Mouse (Mus musculus): Measurements from ENCODE around the gene Jpt1. TPM values are rescaled to one million over a fixed set of nuclear protein-coding genes. Genes with fewer than 3 reads are reported as not detected.
A peak's percentile ranks its signal among the peaks of the same experiment; 100 is the strongest.

The Jpt1 gene
- polyA plus RNA-seq, 1 experiment: 163 TPM

- H3K4me3 ChIP-seq (ENCODE audit: low read depth, low read length): no peak overlapping the region
- no peaks in the 10 kb centered on the region for H3K36me3 ChIP-seq (ENCODE audit: control insufficient read depth, insufficient read depth, low read length, poor library complexity, severe bottlenecking)
- H3K27ac ChIP-seq (ENCODE audit: insufficient read depth, low read length): no peak overlapping the region
- no peaks in the 10 kb centered on the region for H3K4me1 ChIP-seq (ENCODE audit: control insufficient read depth, insufficient read depth, low read length)
- H3K9ac ChIP-seq (ENCODE audit: low read depth, poor library complexity, severe bottlenecking): peak overlapping the region; percentile 73
- no peaks in the 10 kb centered on the region for H3K27me3 ChIP-seq (ENCODE audit: control insufficient read depth, insufficient read depth, low read length, poor library complexity, severe bottlenecking)
- H3K9me3 ChIP-seq (replicated peaks; ENCODE audit: control insufficient read depth, insufficient read depth, low read length, poor library complexity, severe bottlenecking): no peaks in the 10 kb centered on the region
- TF ChIP-seq POLR2A (IDR thresholded peaks at IDR 0.05; ENCODE audit: insufficient read depth, low read length) (no peak), EP300 (IDR thresholded peaks at IDR 0.05; ENCODE audit: insufficient read depth, low read depth, low read length) (no peak), CTCF (IDR thresholded peaks at IDR 0.05; ENCODE audit: low read depth, low read length) (no peak)
These were observed 21.8 kb downstream of the Jpt1 start for GRCm38 (mm10) chr11:115492387-115492786.

GRCm38 (mm10) chr11:115491356-115492083 is 22.7 kb downstream of the Jpt1 start, which contains the start of gene Nt5c:
TSS of gene Nt5c (minus strand) at chr11:115491862.
- TF ChIP-seq POLR2A (IDR thresholded peaks at IDR 0.05; ENCODE audit: insufficient read depth, low read length) (no peak), CTCF (IDR thresholded peaks at IDR 0.05; ENCODE audit: low read depth, low read length) (peak; percentile 40), EP300 (IDR thresholded peaks at IDR 0.05; ENCODE audit: insufficient read depth, low read depth, low read length) (0 out of 2 replicates have a peak, but pooled peaks have one; percentile 25)

GRCm38 (mm10) chr11:115490441-115491355 is 23.5 kb downstream of the Jpt1 start:
- Histone ChIP-seq H3K9ac (ENCODE audit: low read depth, poor library complexity, severe bottlenecking) (peak overlapping the region; percentile 73), H3K9me3 (replicated peaks; ENCODE audit: control insufficient read depth, insufficient read depth, low read length, poor library complexity, severe bottlenecking) (no peaks in the 10 kb centered on the region), H3K4me1 (ENCODE audit: control insufficient read depth, insufficient read depth, low read length) (no peaks in the 10 kb centered on the region), H3K27me3 (ENCODE audit: control insufficient read depth, insufficient read depth, low read length, poor library complexity, severe bottlenecking) (no peaks in the 10 kb centered on the region), H3K27ac (ENCODE audit: insufficient read depth, low read length) (no peak overlapping the region), H3K4me3 (ENCODE audit: low read depth, low read length) (peak overlapping the region; percentile 76), H3K36me3 (ENCODE audit: control insufficient read depth, insufficient read depth, low read length, poor library complexity, severe bottlenecking) (no peaks in the 10 kb centered on the region)
- TF ChIP-seq CTCF (IDR thresholded peaks at IDR 0.05; ENCODE audit: low read depth, low read length) (no peak), EP300 (IDR thresholded peaks at IDR 0.05; ENCODE audit: insufficient read depth, low read depth, low read length) (no peak), POLR2A (IDR thresholded peaks at IDR 0.05; ENCODE audit: insufficient read depth, low read length) (no peak)

More at GRCm38 (mm10) chr11:115491356-115492083, 22.7 kb downstream of the Jpt1 start, which contains the start of gene Nt5c:
- Histone ChIP-seq H3K9ac (ENCODE audit: low read depth, poor library complexity, severe bottlenecking) (peak within 1 kb of the TSS; percentile 73), H3K4me1 (ENCODE audit: control insufficient read depth, insufficient read depth, low read length) (no peaks in the 10 kb centered on the region), H3K4me3 (ENCODE audit: low read depth, low read length) (peak within 1 kb of the TSS; percentile 76), H3K36me3 (ENCODE audit: control insufficient read depth, insufficient read depth, low read length, poor library complexity, severe bottlenecking) (no peaks in the 10 kb centered on the region), H3K9me3 (replicated peaks; ENCODE audit: control insufficient read depth, insufficient read depth, low read length, poor library complexity, severe bottlenecking) (no peaks in the 10 kb centered on the region), H3K27me3 (ENCODE audit: control insufficient read depth, insufficient read depth, low read length, poor library complexity, severe bottlenecking) (no peaks in the 10 kb centered on the region), H3K27ac (ENCODE audit: insufficient read depth, low read length) (no peak within 1 kb of the TSS)

- Histone ChIP-seq H3K4me3 (ENCODE audit: low read depth, low read length) (no peak overlapping the region), H3K4me1 (ENCODE audit: control insufficient read depth, insufficient read depth, low read length) (peaks cover 2% of the 10 kb centered on the region), H3K36me3 (ENCODE audit: control insufficient read depth, insufficient read depth, low read length, poor library complexity, severe bottlenecking) (no peaks in the 10 kb centered on the region), H3K27ac (ENCODE audit: insufficient read depth, low read length) (no peak overlapping the region), H3K9ac (ENCODE audit: low read depth, poor library complexity, severe bottlenecking) (no peak overlapping the region), H3K9me3 (replicated peaks; ENCODE audit: control insufficient read depth, insufficient read depth, low read length, poor library complexity, severe bottlenecking) (no peaks in the 10 kb centered on the region), H3K27me3 (ENCODE audit: control insufficient read depth, insufficient read depth, low read length, poor library complexity, severe bottlenecking) (no peaks in the 10 kb centered on the region)
- TF ChIP-seq EP300 (IDR thresholded peaks at IDR 0.05; ENCODE audit: insufficient read depth, low read depth, low read length) (no peak), CTCF (IDR thresholded peaks at IDR 0.05; ENCODE audit: low read depth, low read length) (no peak), POLR2A (IDR thresholded peaks at IDR 0.05; ENCODE audit: insufficient read depth, low read length) (no peak)
These were observed 25.6 kb downstream of the Jpt1 start for GRCm38 (mm10) chr11:115488551-115489104.

GRCm38 (mm10) chr11:115485155-115485554 is 29.0 kb downstream of the Jpt1 start:
- TF ChIP-seq EP300 (IDR thresholded peaks at IDR 0.05; ENCODE audit: insufficient read depth, low read depth, low read length) (0 out of 2 replicates have a peak, but pooled peaks have one; percentile 39), CTCF (IDR thresholded peaks at IDR 0.05; ENCODE audit: low read depth, low read length) (no peak), POLR2A (IDR thresholded peaks at IDR 0.05; ENCODE audit: insufficient read depth, low read length) (no peak)
- no peaks in the 10 kb centered on the region for H3K9me3 ChIP-seq (replicated peaks; ENCODE audit: control insufficient read depth, insufficient read depth, low read length, poor library complexity, severe bottlenecking)
- H3K27ac ChIP-seq (ENCODE audit: insufficient read depth, low read length): peak overlapping the region; percentile 80
- peaks cover 2% of the 10 kb centered on the region for H3K4me1 ChIP-seq (ENCODE audit: control insufficient read depth, insufficient read depth, low read length)
- H3K27me3 ChIP-seq (ENCODE audit: control insufficient read depth, insufficient read depth, low read length, poor library complexity, severe bottlenecking): no peaks in the 10 kb centered on the region
- H3K4me3 ChIP-seq (ENCODE audit: low read depth, low read length): no peak overlapping the region
- no peaks in the 10 kb centered on the region for H3K36me3 ChIP-seq (ENCODE audit: control insufficient read depth, insufficient read depth, low read length, poor library complexity, severe bottlenecking)
- no peak overlapping the region for H3K9ac ChIP-seq (ENCODE audit: low read depth, poor library complexity, severe bottlenecking)
